Mouse (Mus musculus): Measurements from ENCODE around the gene Plagl2. TPM values are rescaled to one million over a fixed set of nuclear protein-coding genes. Genes with fewer than 3 reads are reported as not detected.

Plagl2 gene
- total RNA-seq, 2 experiments from 2014 or later: 2.2 to 3.2 TPM

GRCm38 (mm10) chr2:153199114-153199513, 42.1 kb downstream of the Plagl2 start:
- DNase-seq: no peak
- intact Hi-C loops (cut with DNase I): no loop called here

GRCm38 (mm10) chr2:153198485-153198884, 42.7 kb downstream of the Plagl2 start:
- intact Hi-C loops (cut with DNase I): no loop called here
- no peak for DNase-seq

- intact Hi-C loops (cut with DNase I): no loop called here
- no peak for DNase-seq
Observed at GRCm38 (mm10) chr2:153194255-153194654, 47.0 kb downstream of the Plagl2 start.

DNA sequence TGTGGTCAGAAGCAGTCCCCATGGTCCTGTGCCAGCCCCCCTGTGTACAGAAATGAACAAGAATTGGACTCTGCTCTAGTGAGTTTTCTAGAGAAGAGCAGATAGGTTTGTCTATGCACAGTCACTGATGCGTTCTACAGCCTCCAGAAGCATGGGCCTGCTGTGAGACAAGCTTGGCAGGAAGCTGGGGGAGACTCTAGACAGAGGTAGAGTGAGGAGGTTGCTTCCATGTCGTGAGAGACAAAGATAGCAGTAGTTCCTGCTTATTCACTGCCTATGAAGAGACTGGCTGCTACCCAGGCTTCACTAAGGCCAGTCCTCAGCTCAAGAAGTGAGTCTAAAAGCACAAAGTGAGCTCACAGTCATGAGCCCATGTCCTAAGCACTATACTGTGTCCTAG, 50.0 kb downstream of the Plagl2 start:
- intact Hi-C loops (cut with DNase I): no loop called here
- no peak for DNase-seq

- intact Hi-C loops (cut with DNase I): no loop called here
Observed at GRCm38 (mm10) chr2:153187848-153188247, 53.4 kb downstream of the Plagl2 start.

DNA sequence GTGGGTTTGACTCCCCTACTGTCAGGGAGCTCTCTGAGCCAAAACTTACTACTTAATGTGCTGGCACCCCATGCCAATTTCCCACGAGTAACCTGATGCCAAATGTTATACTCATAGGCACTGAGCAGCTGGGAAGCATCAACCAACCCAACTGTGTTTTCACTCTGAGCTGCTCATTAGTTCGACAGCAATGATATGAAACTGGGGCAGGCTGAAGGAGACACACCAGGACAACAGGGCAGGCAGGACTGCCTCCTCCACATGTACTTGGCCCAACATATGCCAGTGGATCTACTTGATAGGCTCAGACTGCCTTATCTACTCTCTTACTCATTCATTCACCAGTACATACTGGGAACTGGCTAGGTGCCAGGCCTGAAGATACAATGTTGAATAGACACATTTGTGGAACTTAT, 55.0 kb downstream of the Plagl2 start:
- intact Hi-C loops (cut with DNase I): no loop called here
- no peak for DNase-seq

More at GRCm38 (mm10) chr2:153187848-153188247, 53.4 kb downstream of the Plagl2 start:
- no peak for DNase-seq

- intact Hi-C loops (cut with DNase I): no loop called here
- DNase-seq: no peak
Observed at GRCm38 (mm10) chr2:153179961-153180360, 61.3 kb downstream of the Plagl2 start.

- intact Hi-C loops (cut with DNase I): no loop called here
- no peak for DNase-seq
Observed at GRCm38 (mm10) chr2:153179126-153179860, 61.9 kb downstream of the Plagl2 start.

Other genes with a start within 250 kb of the Plagl2 start
- 10 to 100 TPM; 69.5 to 74.1 TPM for gene Pdrg1, start 226.0 kb downstream of the Plagl2 start, total RNA-seq (2021)
- not detected for gene Xkr7, start 209.6 kb downstream of the Plagl2 start, total RNA-seq (2021)
- gene Ccm2l, start 175.5 kb downstream of the Plagl2 start, total RNA-seq (2021): 1 to 10 TPM; 4.3 to 4.5 TPM
- gene Hck, start 133.0 kb downstream of the Plagl2 start, total RNA-seq (2021): under 1 TPM; 0.20 to 0.30 TPM
- gene Tm9sf4, start 80.1 kb downstream of the Plagl2 start, total RNA-seq (2021): 10 to 100 TPM; 27.3 to 31.1 TPM
- gene Tspyl3, start 16.0 kb downstream of the Plagl2 start, total RNA-seq (2021): under 1 TPM; 0.32 to 0.51 TPM
- 1 to 10 TPM; 9.5 to 9.9 TPM for gene Pofut1, start 107 bp upstream of the Plagl2 start, total RNA-seq (2021)
- gene Kif3b, start 50.0 kb upstream of the Plagl2 start, total RNA-seq (2021): 1 to 10 TPM; 2.8 to 3.5 TPM
- gene Asxl1, start 104.4 kb upstream of the Plagl2 start, total RNA-seq (2021): 10 to 100 TPM in 1 of 2 experiments, 1 to 10 TPM in 1; 7.2 to 10.8 TPM